Mouse (Mus musculus) gastrocnemius, postnatal 10 days (tissue): ENCODE results near the gene Nfic. TPM values are rescaled to one million over a fixed set of nuclear protein-coding genes. Genes with fewer than 3 reads are reported as not detected.

Experiments
- DNase-seq: peaks from one replicate; pipeline ENCODE4 v3.0.0; 2021; ENCODE audit warnings: mixed read lengths
- total RNA-seq, 2 experiments: library from RNA; stranded (reverse); gene quantifications; 2 replicates each; pipeline ENCODE4 v1.2.3; 2021

Nfic gene
- total RNA-seq, 2 experiments from 2014 or later, result 329 to 332 TPM

GRCm38 (mm10) chr10:81485479-81486018 lies 30.1 kb upstream of the Nfic start:
- no peak for DNase-seq

DNA sequence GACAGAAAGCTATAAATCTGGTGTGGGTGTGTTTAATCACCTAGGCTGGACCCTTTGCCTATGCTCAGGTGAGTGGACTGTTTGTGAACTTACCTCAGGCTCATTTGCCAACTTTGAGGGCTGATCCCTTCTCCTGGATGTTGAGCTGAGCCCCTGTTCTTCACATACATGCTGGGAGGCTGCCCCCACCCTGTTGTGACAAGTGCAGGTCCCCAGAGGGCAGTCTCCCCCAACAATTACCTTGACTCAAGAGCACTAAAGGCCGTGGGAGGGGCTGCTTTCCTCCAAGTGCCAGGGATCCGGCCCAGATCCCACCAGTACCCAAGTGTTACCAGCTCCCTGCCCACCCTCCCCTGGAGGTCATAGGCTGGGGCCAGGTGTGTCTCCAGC lies 29.6 kb upstream of the Nfic start:
- DNase-seq, result no peak

DNA sequence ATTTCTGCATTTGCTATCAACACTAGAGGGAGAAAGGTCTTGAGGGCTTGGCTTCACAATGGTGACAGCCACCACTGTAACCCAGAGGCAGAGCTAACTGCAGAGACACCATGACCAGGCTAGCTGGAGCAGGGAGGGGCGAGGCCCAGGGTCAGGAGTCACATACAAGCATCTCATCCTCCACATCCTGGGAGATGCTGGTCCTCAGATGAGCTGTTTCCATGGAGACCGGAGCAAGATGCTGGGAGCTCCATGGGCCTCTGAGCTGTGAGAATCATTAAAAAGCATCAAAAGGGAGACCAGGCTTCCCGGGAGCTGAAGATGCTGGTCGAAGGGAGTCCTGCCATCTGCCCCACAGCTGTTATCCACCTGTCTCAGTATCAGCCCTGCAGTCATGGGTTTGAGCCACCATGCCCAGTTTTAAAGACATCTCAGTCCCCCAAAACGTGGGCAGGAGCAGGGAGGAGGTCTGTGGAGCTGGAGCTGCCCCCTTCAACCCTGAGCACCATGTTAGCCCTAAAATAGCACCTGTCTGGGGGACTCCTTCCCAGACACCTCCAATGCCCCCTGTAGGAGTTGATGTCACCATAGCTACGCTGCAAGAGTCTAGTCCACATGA lies 29.1 kb upstream of the Nfic start:
- DNase-seq, result no peak

GRCm38 (mm10) chr10:81483983-81484382 lies 28.5 kb upstream of the Nfic start:
- DNase-seq, result no peak

DNA sequence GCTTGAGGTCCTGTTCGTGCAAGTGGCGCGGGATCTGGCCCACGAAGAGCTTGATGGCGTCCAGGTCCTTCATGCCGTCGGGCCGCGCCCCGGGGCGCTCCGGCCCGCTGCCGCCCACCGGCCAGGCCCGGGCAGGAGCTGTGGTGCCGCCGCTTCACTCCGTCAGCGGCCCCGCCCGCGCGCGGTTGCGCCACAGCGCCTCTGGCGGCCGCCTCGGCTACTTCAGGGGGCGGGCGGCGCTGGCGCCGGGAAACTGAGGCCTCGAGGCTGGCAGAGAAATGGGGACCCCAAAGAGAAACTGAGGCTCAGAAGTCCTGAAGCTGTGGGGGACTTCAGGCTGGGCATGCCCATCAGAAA lies 27.1 kb upstream of the Nfic start, which contains the start of gene Celf5:
TSS of gene Celf5 (minus strand) at position 177 of the 357 bp plus-strand sequence.
- DNase-seq, result peak; percentile 65

- no peak for DNase-seq
These were observed 26.4 kb upstream of the Nfic start for GRCm38 (mm10) chr10:81481605-81482532.

DNA sequence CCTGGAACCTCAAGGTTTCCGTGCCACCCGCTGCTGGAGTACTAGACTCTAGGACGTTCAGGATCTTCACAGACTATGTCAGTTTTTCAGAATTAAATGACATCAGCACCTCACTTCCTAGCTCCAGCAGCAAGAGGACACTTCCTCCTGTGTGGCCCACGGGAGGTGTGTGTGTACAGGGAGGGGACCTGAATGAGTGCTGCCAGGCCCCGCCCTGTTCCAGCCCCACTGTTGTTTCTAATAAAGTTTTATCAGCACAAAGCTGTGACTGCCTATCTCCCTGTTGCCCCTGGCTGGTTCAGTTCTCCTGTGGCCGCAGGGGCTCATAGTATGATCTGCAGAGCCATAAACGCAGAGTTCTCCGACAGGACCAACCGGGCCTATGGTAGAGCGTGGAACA lies 19.0 kb upstream of the Nfic start:
- no peak for DNase-seq

GRCm38 (mm10) chr10:81473003-81473451 lies 17.6 kb upstream of the Nfic start:
- no peak for DNase-seq

DNA sequence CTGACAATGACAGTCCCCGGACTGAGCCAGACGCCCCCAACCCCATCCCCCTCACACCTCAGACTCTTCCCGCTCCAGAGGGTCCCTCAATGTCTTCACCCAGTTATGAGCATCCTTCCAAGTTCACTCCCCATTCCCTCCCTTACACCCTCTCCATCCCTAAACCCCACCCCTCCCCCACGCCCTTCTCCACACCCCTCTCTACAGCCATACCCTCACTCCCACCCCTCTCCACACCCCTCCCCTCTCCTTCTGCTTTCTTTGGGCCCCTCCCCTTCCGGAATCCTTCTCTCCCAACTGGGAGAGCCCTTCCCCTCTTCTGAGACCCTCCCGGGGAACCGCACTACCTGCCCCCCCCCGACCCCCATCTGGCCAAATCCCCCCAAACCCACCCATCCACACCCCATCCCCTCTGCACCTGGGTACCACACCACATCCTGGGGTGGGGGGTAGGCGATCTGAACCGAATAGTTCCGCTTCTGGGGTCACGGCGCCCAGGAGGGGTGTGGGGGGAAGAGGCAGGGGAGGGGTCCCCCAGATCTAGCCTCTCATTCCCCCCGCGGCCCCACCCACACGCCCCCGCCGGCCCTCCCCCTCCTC lies 17.1 kb upstream of the Nfic start:
- no peak for DNase-seq

- no peak for DNase-seq
These were observed 15.0 kb upstream of the Nfic start for GRCm38 (mm10) chr10:81470454-81470853.

DNA sequence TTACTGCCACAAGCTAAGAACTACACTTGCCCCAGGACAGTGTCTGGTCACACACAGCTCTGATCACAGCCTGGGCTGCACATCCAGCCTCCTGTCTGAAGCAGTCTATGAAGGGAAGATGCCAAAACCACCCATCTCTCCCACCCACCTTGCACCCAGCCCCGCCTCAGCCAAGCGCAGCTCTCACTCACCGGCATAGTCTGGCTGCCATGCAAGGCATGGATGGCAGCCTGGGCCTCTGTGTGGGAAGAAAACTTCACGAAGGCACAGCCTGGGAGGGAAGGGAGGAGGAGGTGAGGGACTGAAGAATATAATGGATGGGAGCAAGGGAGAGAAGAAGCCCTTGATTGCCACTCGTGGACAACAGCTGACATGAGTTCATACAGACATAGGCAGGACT lies 13.8 kb upstream of the Nfic start:
- DNase-seq, result no peak

DNA sequence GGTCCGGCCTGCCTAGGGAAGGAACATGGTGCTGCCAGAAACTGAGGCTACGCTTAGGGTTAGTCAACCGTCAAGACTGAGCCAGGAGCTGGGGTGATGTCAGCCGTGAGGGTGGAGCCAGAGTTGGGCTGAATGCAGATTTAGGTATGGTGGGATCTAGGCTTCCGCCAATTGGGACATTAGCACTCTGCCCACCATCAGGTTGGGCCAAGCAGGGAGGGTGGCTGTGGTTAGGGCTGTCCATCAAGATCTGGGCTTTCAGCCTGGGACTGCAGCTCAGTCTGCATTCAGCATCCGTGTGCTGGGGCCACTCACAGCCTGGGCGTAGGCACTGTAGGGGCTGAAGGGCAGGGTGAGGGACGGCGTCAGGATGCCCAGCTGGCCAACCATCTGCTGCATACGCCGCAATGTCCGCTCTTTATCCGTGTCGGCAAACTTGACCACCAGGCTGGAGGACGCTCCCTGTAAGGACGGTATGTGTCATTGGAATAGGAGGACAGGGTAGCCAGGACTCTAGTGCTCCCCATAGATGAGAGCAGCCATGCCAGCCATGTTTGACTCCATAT lies 12.3 kb upstream of the Nfic start:
- DNase-seq, result no peak

GRCm38 (mm10) chr10:81466881-81467280 lies 11.4 kb upstream of the Nfic start:
- no peak for DNase-seq

GRCm38 (mm10) chr10:81466066-81466465 lies 10.6 kb upstream of the Nfic start:
- DNase-seq, result peak; percentile 3

GRCm38 (mm10) chr10:81465265-81465645 lies 9.8 kb upstream of the Nfic start:
- peak; percentile 3 for DNase-seq

- DNase-seq, result peak; percentile 39
These were observed 9.2 kb upstream of the Nfic start for GRCm38 (mm10) chr10:81464405-81465264.

DNA sequence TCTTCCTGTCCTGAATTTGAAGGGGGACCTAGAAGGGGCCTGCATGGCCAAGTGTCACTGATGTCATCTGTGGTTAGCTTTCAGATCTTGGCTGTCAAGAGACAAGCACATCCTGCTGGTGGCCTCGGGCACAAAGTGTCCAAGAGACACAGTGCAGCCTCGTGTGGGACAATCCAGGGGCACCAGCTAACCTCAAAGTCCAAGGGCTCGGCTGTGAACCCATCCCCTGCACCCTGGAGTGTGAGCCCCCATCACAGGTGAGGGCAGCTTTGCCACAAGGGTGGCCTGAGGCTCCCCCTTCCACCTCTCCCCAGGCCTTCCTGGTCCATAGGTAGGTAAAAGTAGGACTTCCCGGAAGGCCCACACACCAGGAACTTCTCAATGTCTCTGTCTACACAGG lies 8.1 kb upstream of the Nfic start:
- DNase-seq, result peak; percentile 2

DNA sequence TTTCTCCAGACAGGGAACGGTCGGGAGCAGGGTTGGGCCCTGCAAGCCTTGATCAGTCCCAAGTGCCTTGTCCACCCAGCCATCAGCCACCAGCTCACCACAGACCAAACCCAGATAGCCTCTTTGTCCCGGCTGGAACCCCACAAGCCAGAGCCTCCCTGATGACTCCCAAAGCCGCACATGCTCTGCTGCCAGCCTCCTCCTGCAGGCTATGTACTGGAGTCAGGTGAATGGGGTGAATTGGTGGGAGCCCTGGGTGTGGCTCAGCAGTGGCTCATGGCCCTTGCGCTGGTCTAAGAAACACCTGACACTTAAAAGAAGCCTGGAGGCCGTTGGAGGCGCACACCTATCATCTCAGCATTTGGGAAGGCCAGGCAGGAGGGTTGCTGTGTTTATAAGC lies 7.5 kb upstream of the Nfic start:
- DNase-seq, result peak; percentile 3

DNA sequence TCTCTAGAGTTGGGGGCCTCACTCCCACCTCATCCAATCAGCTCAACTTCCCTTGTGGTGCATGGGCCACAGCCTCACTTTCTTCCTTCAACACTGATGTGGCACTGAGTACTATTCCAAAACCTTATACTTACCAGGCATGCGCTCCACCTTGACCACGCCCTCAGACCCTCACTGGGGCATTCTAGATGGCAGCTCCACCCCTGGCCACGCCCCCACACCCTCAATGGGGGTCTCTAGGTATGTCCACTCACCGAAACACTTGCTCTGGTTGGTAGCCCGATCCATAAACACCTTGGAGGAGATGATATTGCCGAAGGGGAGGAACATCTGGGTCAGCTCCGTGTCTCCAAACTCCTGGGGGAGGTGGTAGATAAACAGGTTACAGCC lies 7.0 kb upstream of the Nfic start:
- peak; percentile 4 for DNase-seq

- DNase-seq, result peak; percentile 4
These were observed 6.4 kb upstream of the Nfic start for GRCm38 (mm10) chr10:81461673-81462414.

DNA sequence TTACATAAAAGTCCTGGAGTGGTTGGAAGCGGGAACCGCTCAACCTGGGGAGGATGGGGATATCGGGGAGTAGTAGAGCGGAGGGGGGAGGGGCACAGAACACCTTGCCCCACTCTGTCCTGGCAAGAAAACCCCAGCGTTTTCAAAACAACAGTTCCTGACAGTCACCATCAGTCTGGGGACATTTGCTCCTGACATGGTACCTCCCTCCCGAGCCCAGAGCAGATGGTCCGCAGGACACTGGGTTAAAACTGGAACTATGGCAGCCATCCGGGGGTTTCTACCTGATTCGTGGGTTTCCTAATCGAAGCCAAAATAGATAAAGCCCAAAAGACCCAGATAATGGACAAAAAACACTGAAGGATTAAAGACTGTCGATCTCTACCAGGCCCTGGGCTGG lies 5.5 kb upstream of the Nfic start:
- DNase-seq, result no peak
